ENCODE assay signal across 7 mouse cellular contexts in genomic region chr11:59471413-59472325, GRCm38 (mm10). TPM values are rescaled to one million over a fixed set of nuclear protein-coding genes. Genes with fewer than 3 reads are reported as not detected.
DNase-seq lines count a peak whose midpoint lies in the region; ATAC-seq lines count a peak whose summit lies in the region.

No protein-coding gene starts in this region.

- no peaks in the 10 kb centered on the region for H3K27me3 ChIP-seq in hindbrain, embryonic 16.5 days (replicated peaks; ENCODE audit: control insufficient read depth, insufficient read depth, low read length)

- WGBS in hindbrain, embryonic 16.5 days: 7% methylated on average over 37 of the region's 37 CpGs

- peaks cover 6% of the 10 kb centered on the region for H3K4me1 ChIP-seq in hindbrain, embryonic 16.5 days (ENCODE audit: control insufficient read depth, insufficient read depth, low read depth, low read length)

- H3K4me3 ChIP-seq in hindbrain, embryonic 16.5 days (ENCODE audit: low read length): peak overlapping the region; percentile 82

- peak overlapping the region; percentile 77 for H3K27ac ChIP-seq in hindbrain, embryonic 16.5 days (ENCODE audit: low read depth, low read length)

- H3K36me3 ChIP-seq in hindbrain, embryonic 16.5 days (ENCODE audit: control insufficient read depth, insufficient read depth, low read length): no peaks in the 10 kb centered on the region

- no peaks in the 10 kb centered on the region for H3K9me3 ChIP-seq in hindbrain, embryonic 16.5 days (ENCODE audit: control insufficient read depth, low read length)

- H3K9ac ChIP-seq in hindbrain, embryonic 16.5 days (ENCODE audit: low read depth, low read length): peak overlapping the region; percentile 92

- peak overlapping the region; percentile 80 for H3K4me2 ChIP-seq in hindbrain, embryonic 16.5 days (ENCODE audit: low read length)

- ATAC-seq in hindbrain, embryonic 16.5 days: peak; percentile 88
- peak; percentile 62 for ATAC-seq in megakaryocyte-erythroid progenitor cell, adult 5-6 weeks (replicated peaks; ENCODE audit: low FRiP score, low TSS enrichment, poor library complexity, severe bottlenecking)

- peak; percentile 17 for DNase-seq in retina, embryonic 14.5 days (ENCODE audit: low spot score)
- no peak for DNase-seq in retina, postnatal 1 day
- peak; percentile 14 for DNase-seq in embryo, embryonic 9.5 days (ENCODE audit: extremely low spot score)
- no peak for DNase-seq in ovary, postnatal 10 days (ENCODE audit: low spot score)
- DNase-seq in left cerebral cortex, adult 18-20 months (ENCODE audit: low spot score in 2 of 2): no peak

RNA-seq across cellular contexts. Expression of gene Zfp867, which starts 0.6 kb away (rescaled TPM):
- polyA plus RNA-seq in hindbrain, embryonic 16.5 days (2015; fragmentation: Nextera tagmentation; extraction: Ambion mirVana): 11.3 and 11.7 TPM in 2 replicates
- 2.0 and 2.6 TPM in 2 replicates for total RNA-seq in megakaryocyte-erythroid progenitor cell, adult 5-6 weeks (2014; fragmentation: Nextera tagmentation)
- total RNA-seq in megakaryocyte-erythroid progenitor cell, adult 5-6 weeks (2017): 2.2 and 2.7 TPM in 2 replicates
- 1 to 10 TPM; 3.4 to 3.5 TPM for total RNA-seq in left cerebral cortex, adult 18-20 months (2021)

RNA-seq across cellular contexts. Expression of gene Snap47, which starts 20.7 kb away (rescaled TPM):
- 602 and 634 TPM in 2 replicates for polyA plus RNA-seq in hindbrain, embryonic 16.5 days (2015; fragmentation: Nextera tagmentation; extraction: Ambion mirVana)
- 8.7 and 11.5 TPM in 2 replicates for total RNA-seq in megakaryocyte-erythroid progenitor cell, adult 5-6 weeks (2014; fragmentation: Nextera tagmentation)
- 9.0 and 9.6 TPM in 2 replicates for total RNA-seq in megakaryocyte-erythroid progenitor cell, adult 5-6 weeks (2017)
- total RNA-seq in left cerebral cortex, adult 18-20 months (2021): 100 to 1,000 TPM; 396 to 405 TPM

RNA-seq across cellular contexts. Expression of gene Jmjd4, which starts 21.8 kb away (rescaled TPM):
- 18.9 and 20.0 TPM in 2 replicates for polyA plus RNA-seq in hindbrain, embryonic 16.5 days (2015; fragmentation: Nextera tagmentation; extraction: Ambion mirVana)
- total RNA-seq in megakaryocyte-erythroid progenitor cell, adult 5-6 weeks (2014; fragmentation: Nextera tagmentation): 10.2 and 12.8 TPM in 2 replicates
- 7.4 and 10.3 TPM in 2 replicates for total RNA-seq in megakaryocyte-erythroid progenitor cell, adult 5-6 weeks (2017)
- total RNA-seq in left cerebral cortex, adult 18-20 months (2021): 10 to 100 TPM; 25.7 to 25.9 TPM

RNA-seq across cellular contexts. Expression of gene Zkscan17, which starts 54.9 kb away (rescaled TPM):
- polyA plus RNA-seq in hindbrain, embryonic 16.5 days (2015; fragmentation: Nextera tagmentation; extraction: Ambion mirVana): 11.4 and 15.5 TPM in 2 replicates
- total RNA-seq in megakaryocyte-erythroid progenitor cell, adult 5-6 weeks (2014; fragmentation: Nextera tagmentation): 23.0 and 24.9 TPM in 2 replicates
- total RNA-seq in megakaryocyte-erythroid progenitor cell, adult 5-6 weeks (2017): 10.4 and 17.5 TPM in 2 replicates
- 10 to 100 TPM in 1 of 2 experiments, 1 to 10 TPM in 1; 8.1 to 11.1 TPM for total RNA-seq in left cerebral cortex, adult 18-20 months (2021)

Comparison
In these comparisons a context has a peak if more than half of its experiments do, and no peak if none do; other contexts are left out.
1. DNase-seq: peak in retina, embryonic 14.5 days (single experiment) and embryo, embryonic 9.5 days (single experiment); none in retina, postnatal 1 day (single experiment), ovary, postnatal 10 days (single experiment) and left cerebral cortex, adult 18-20 months (0 of 2).
2. RNA of gene Snap47, which starts 20.7 kb away (total RNA-seq): 396 to 405 TPM in left cerebral cortex, adult 18-20 months; 8.7 to 11.5 TPM in megakaryocyte-erythroid progenitor cell, adult 5-6 weeks; every median in the first group is over 10 times any median in the second.